Mouse (Mus musculus) forebrain, embryonic 10.5 days (tissue): Measurements from ENCODE around the gene Gnat1. TPM values are rescaled to one million over a fixed set of nuclear protein-coding genes. Genes with fewer than 3 reads are reported as not detected.

Experiments used
- DNase-seq: peaks from one replicate; pipeline ENCODE4 v3.0.0-alpha.2; 2017; ENCODE audit warnings: low spot score; ENCODE audit errors: extremely low spot score
- H3K27ac ChIP-seq: fragments of 300-500 bp; sonication (generic); 2 replicates; pipeline ENCODE4 v1.5.1; 2016; ENCODE audit warnings: mild to moderate bottlenecking
- H3K27me3 ChIP-seq: fragments of 300-500 bp; sonication (generic); 2 replicates; pipeline ENCODE4 v1.6.1; 2016; ENCODE audit warnings: mild to moderate bottlenecking; ENCODE audit not compliant: poor library complexity, severe bottlenecking
- H3K36me3 ChIP-seq: fragments of 300-500 bp; sonication (generic); replicated peaks from 2 replicates; pipeline ENCODE4 v1.6.1; 2016; ENCODE audit warnings: mild to moderate bottlenecking, moderate library complexity
- H3K4me1 ChIP-seq: fragments of 300-500 bp; sonication (generic); 2 replicates; pipeline ENCODE4 v1.6.1; 2016
- H3K4me3 ChIP-seq: fragments of 300-500 bp; sonication (generic); 2 replicates; pipeline ENCODE4 v1.5.1; 2016; ENCODE audit warnings: mild to moderate bottlenecking, moderate library complexity
- H3K9me3 ChIP-seq: fragments of 300-500 bp; sonication (generic); 2 replicates; pipeline ENCODE4 v1.6.1; 2016; ENCODE audit warnings: mild to moderate bottlenecking, moderate library complexity
- WGBS: fragments of 180-500 bp; shearing (Covaris S2); methylation state at CpG from one replicate; pipeline ENCODE4 v1.1.7; 2016; 5-methylcytosine and 5-hydroxymethylcytosine counted together
- polyA plus RNA-seq: library from polyadenylated mRNA; unstranded; fragments of >200 nt; fragmentation: Nextera tagmentation; extraction: Ambion mirVana; gene quantifications from 2 replicates; pipeline ENCODE4 v1.2.1, GENCODE M21; 2016

Gnat1 gene
- 3.9 and 4.1 TPM in 2 replicates for polyA plus RNA-seq

GRCm38 (mm10) chr9:107679501-107679900 lies at the start of gene Gnat1:
Gene Gnat1, minus strand, starts transcription at chr9:107679712.
- Histone ChIP-seq H3K9me3 (no peaks in the 10 kb centered on the region), H3K27me3 (peaks cover 39% of the 10 kb centered on the region), H3K4me1 (peaks cover 36% of the 10 kb centered on the region), H3K27ac (no peak within 1 kb of the TSS), H3K4me3 (no peak within 1 kb of the TSS), H3K36me3 (peaks cover 32% of the 10 kb centered on the region)
- WGBS = 50% methylated on average over 5 of the region's 5 CpGs
- no peak for DNase-seq

GRCm38 (mm10) chr9:107728919-107729670 lies 49.6 kb upstream of the Gnat1 start:
- WGBS = 74% methylated on average over 6 of the region's 6 CpGs
- peaks cover 1% of the 10 kb centered on the region for H3K27me3 ChIP-seq
- no peaks in the 10 kb centered on the region for H3K9me3 ChIP-seq
- H3K36me3 ChIP-seq = no peaks in the 10 kb centered on the region
- peaks cover 72% of the 10 kb centered on the region for H3K4me1 ChIP-seq
- H3K4me3 ChIP-seq = no peak overlapping the region
- peak overlapping the region; percentile 75 for H3K27ac ChIP-seq
- no peak for DNase-seq

- H3K36me3 ChIP-seq = no peaks in the 10 kb centered on the region
- no peaks in the 10 kb centered on the region for H3K9me3 ChIP-seq
- no peak overlapping the region for H3K4me3 ChIP-seq
- 45% methylated on average over 3 of the region's 3 CpGs for WGBS
- H3K27me3 ChIP-seq = peaks cover 13% of the 10 kb centered on the region
- DNase-seq = no peak
- H3K27ac ChIP-seq = peak overlapping the region; percentile 75
- H3K4me1 ChIP-seq = peaks cover 91% of the 10 kb centered on the region
Measured at GRCm38 (mm10) chr9:107727041-107727440, 47.5 kb upstream of the Gnat1 start.

GRCm38 (mm10) chr9:107724796-107725195 lies 45.3 kb upstream of the Gnat1 start:
- 88% methylated on average over 1 of the region's 1 CpGs for WGBS
- no peaks in the 10 kb centered on the region for H3K9me3 ChIP-seq
- DNase-seq = no peak
- H3K36me3 ChIP-seq = no peaks in the 10 kb centered on the region
- H3K4me3 ChIP-seq = no peak overlapping the region
- H3K27ac ChIP-seq = peak overlapping the region; percentile 84
- H3K27me3 ChIP-seq = peaks cover 18% of the 10 kb centered on the region
- peaks cover 87% of the 10 kb centered on the region for H3K4me1 ChIP-seq

GRCm38 (mm10) chr9:107723794-107724531 lies 44.5 kb upstream of the Gnat1 start:
- peaks cover 79% of the 10 kb centered on the region for H3K4me1 ChIP-seq
- H3K9me3 ChIP-seq = no peaks in the 10 kb centered on the region
- H3K27ac ChIP-seq = peak overlapping the region; percentile 84
- H3K36me3 ChIP-seq = no peaks in the 10 kb centered on the region
- H3K27me3 ChIP-seq = peaks cover 18% of the 10 kb centered on the region
- peak; percentile 57 for DNase-seq
- H3K4me3 ChIP-seq = peak overlapping the region; percentile 38
- 5% methylated on average over 11 of the region's 11 CpGs for WGBS

- Histone ChIP-seq H3K36me3 (no peaks in the 10 kb centered on the region), H3K4me1 (peaks cover 73% of the 10 kb centered on the region), H3K9me3 (no peaks in the 10 kb centered on the region), H3K27me3 (peaks cover 18% of the 10 kb centered on the region), H3K4me3 (peak overlapping the region; percentile 38; the same call in 1 of the 2 replicates), H3K27ac (peak overlapping the region; percentile 84)
- DNase-seq = no peak
- WGBS = 24% methylated on average over 6 of the region's 6 CpGs
Measured at GRCm38 (mm10) chr9:107723292-107723691, 43.8 kb upstream of the Gnat1 start.

GRCm38 (mm10) chr9:107718781-107719540 lies 39.4 kb upstream of the Gnat1 start:
- 88% methylated on average over 10 of the region's 10 CpGs for WGBS
- H3K9me3 ChIP-seq = no peaks in the 10 kb centered on the region
- no peak overlapping the region for H3K27ac ChIP-seq
- H3K36me3 ChIP-seq = no peaks in the 10 kb centered on the region
- H3K4me3 ChIP-seq = no peak overlapping the region
- peaks cover 29% of the 10 kb centered on the region for H3K27me3 ChIP-seq
- DNase-seq = no peak
- H3K4me1 ChIP-seq = peaks cover 69% of the 10 kb centered on the region

DNA sequence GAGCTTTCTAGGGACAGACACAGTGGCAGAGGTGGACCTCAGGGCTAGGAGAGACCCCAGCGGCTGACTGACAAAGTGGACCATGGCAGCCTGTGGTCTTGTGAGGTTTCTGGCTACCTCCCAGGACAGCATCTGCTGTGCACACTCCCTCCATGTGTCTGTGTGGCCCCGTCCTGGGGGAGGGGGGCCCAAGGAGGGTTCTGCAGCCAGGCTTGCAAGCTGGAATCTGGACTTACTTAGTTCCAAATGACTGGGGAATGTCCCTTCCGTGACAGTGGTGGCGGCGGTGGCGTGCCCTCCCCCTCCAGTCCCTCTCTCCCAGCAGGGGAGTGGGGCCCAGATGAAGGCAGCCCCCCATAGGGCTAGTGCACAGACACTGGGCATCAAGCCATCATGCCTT lies 37.4 kb upstream of the Gnat1 start:
- Histone ChIP-seq H3K4me1 (peaks cover 58% of the 10 kb centered on the region), H3K36me3 (no peaks in the 10 kb centered on the region), H3K27me3 (peaks cover 16% of the 10 kb centered on the region), H3K9me3 (no peaks in the 10 kb centered on the region), H3K4me3 (no peak overlapping the region), H3K27ac (peak overlapping the region; percentile 66)
- DNase-seq = no peak
- 37% methylated on average over 6 of the region's 6 CpGs for WGBS

DNA sequence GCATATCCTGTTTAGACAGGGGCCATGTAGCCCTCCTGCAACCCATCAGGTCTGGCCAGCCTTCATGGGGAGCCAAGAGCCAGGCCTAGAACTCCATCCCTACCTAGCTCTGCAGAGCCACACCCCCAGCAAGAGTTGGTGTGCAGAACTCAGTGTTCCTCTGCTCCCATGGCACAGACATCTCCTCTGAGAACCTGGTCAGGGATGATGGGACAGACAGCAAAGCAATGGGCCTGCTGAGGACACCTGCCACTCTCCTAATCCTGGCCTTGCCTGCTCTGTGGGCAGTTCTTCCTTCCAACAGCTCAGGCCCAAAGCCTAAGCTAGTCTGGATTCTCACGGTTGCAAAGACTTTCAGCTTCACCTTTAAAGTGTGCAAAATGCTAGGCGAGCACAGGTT lies 36.1 kb upstream of the Gnat1 start:
- H3K27me3 ChIP-seq = peaks cover 25% of the 10 kb centered on the region
- no peak for DNase-seq
- peak overlapping the region; percentile 40; the same call in 1 of the 2 replicates for H3K27ac ChIP-seq
- peaks cover 53% of the 10 kb centered on the region for H3K4me1 ChIP-seq
- H3K36me3 ChIP-seq = no peaks in the 10 kb centered on the region
- H3K9me3 ChIP-seq = no peaks in the 10 kb centered on the region
- H3K4me3 ChIP-seq = no peak overlapping the region
- 90% methylated on average over 2 of the region's 2 CpGs for WGBS

- H3K4me3 ChIP-seq = peak overlapping the region; percentile 14; the same call in 1 of the 2 replicates
- peaks cover 63% of the 10 kb centered on the region for H3K4me1 ChIP-seq
- peak; percentile 58 for DNase-seq
- no peaks in the 10 kb centered on the region for H3K36me3 ChIP-seq
- H3K9me3 ChIP-seq = no peaks in the 10 kb centered on the region
- peak overlapping the region; percentile 81 for H3K27ac ChIP-seq
- H3K27me3 ChIP-seq = peaks cover 37% of the 10 kb centered on the region
- WGBS = 15% methylated on average over 12 of the region's 12 CpGs
Measured at GRCm38 (mm10) chr9:107714221-107714952, 34.9 kb upstream of the Gnat1 start.

- DNase-seq = peak; percentile 84
- Histone ChIP-seq H3K36me3 (peaks cover 7% of the 10 kb centered on the region), H3K4me3 (peak within 1 kb of the TSS; percentile 84), H3K27ac (peak within 1 kb of the TSS; percentile 92), H3K27me3 (peaks cover 64% of the 10 kb centered on the region), H3K4me1 (peaks cover 80% of the 10 kb centered on the region), H3K9me3 (no peaks in the 10 kb centered on the region)
- WGBS = 1% methylated on average over 85 of the region's 86 CpGs
Measured at GRCm38 (mm10) chr9:107709697-107710483, 30.4 kb upstream of the Gnat1 start, which contains the start of gene Sema3f. Gene Sema3f, minus strand, starts transcription at chr9:107710475.
